Mouse (Mus musculus): ENCODE measurements around the gene Ppp1cc.

The Ppp1cc gene

GRCm38 (mm10) chr5:122217636-122218035, 59.6 kb downstream of the Ppp1cc start:
- peak in 1 of 2 experiments; percentile 55 for DNase-seq

DNA sequence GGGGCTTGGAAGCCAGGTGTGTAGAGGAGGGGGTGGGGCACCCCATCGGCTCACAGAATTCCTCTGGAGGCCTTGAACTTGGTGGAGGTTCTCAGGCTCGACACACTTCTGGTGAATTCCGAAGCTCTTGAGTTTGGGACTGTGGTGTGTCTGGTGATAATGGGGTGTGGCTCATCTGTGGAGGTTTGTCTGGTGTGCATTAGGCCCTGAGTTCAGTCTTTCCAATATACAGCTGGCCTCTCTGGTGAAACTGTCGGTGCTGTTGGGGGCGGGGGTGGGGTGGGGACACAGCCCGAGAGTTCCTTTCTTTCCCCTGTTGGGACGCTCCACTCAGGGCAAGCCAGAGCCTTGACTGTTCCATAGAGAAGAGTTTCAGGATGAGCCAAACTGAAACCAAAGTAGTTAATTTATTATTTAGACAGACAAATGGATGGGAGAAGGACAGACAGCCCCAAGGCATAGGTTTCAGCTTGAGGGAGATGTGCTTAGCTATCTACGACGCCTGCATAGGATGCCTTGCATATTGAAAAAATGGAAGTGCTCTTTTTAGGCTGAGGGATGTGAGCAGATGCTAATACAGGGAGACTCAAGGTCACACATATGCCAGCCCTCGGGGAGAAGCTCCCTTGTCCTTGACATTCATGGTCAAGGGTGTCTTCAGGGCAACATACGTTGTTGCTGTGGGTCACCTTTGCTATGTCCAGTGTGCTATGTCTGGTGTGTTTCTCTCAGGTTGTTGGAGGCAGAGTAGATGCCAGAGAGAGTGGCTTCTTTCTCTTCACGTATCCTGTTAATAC, 60.2 kb downstream of the Ppp1cc start:
- no peak for DNase-seq

DNA sequence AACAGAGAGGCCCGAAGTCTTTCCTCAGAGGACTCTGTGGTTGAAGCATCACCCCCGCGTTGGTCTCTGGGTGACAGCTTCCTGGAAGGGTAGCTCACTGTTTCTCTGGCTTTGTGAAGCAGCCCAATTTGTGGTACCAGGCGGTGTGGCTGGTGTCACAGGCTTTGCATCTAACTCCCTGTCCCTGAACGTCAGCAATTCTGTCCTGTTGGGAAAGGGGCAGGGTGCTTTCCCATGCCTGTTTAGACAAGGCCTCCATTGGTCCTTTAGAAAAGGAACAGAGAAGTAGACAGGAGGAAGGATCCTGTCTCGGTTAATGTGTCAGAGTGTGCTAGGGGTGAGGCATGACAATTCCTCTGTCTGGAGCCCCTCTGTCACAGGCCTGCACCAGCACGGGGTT, 60.9 kb downstream of the Ppp1cc start:
- no peak for DNase-seq

- peak; percentile 76 to 79 for DNase-seq
Observed at GRCm38 (mm10) chr5:122219655-122220629, 61.9 kb downstream of the Ppp1cc start.

DNA sequence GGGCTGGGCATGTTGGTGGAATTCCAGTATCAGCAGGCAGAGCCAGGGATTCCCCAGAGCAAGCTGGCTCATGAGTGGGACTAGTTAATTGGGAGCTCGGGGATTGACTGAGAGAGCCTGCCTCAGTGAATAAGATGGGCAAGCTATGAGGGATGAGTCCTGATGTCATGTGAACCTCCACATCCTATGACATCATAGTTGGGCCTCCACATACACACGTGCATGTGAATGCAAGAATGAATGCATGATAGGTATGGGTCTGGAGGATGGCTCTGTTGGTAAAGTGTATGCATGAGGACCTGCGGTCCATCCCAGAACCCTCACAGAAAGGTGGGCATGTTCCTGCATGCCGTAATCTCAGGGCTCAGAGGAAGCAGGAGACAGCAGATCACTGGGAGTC, 63.0 kb downstream of the Ppp1cc start:
- DNase-seq: no peak

GRCm38 (mm10) chr5:122224291-122224690, 66.2 kb downstream of the Ppp1cc start:
- no peak for DNase-seq
